Mouse (Mus musculus) G1E (cell line): ENCODE results near the gene Cnpy3.

Experiments used
- CTCF ChIP-seq: IDR thresholded peaks from 2 replicates; pipeline ENCODE4 v1.5.1; 2012; ENCODE audit warnings: low read depth, low read length, inconsistent platforms, mixed read lengths
- POLR2AphosphoS5 ChIP-seq: IDR thresholded peaks from 2 replicates; pipeline ENCODE4 v1.6.1; 2012; ENCODE audit warnings: low read depth, low read length, inconsistent platforms; ENCODE audit not compliant: insufficient replicate concordance

DNA sequence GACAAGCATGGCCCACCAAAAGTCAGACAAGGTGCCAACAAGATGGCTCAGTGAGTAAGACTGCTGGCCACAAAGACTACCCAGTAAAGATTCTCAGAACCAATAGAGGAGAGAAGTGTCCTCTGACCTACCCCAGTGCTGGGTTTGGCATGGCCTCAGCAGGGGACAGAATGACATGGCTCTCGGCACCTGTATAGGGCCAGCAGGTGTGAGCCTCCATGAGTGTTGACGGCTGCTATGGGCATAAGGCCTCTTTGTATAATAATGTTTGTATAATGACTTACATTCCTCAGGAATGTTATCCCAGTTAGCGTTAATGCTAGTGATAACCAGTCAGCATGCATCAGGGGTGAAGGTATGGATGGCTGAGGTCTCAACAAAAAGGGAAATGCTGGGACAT lies 24.1 kb upstream of the Cnpy3 start:
- no peak for TF ChIP-seq CTCF
- no peak for TF ChIP-seq POLR2AphosphoS5
